In the genomic region with DNA sequence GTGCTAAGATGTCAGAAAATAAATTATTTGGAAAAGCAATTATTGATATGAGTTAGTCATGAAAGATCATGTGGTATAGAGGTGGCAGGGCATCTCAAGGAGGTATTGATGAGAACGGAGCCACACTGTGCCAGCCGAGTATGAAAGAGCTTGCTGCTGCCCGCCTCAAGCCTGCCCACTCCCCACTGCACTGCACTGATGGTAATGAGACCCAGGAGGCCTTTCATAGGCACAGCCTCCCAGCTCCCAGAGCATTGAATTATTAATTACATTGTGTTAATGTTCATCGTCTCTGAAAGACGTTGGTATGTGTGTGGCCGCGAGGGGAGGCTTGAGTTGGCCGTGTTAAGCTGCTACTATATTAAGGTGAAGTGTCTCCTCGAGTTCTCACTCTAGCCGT, we compare ENCODE assay signal across 12 mouse cellular contexts. TPM values are rescaled to one million over a fixed set of nuclear protein-coding genes. Genes with fewer than 3 reads are reported as not detected.
DNase-seq lines count a peak whose midpoint lies in the region; ATAC-seq and TF ChIP-seq lines count a peak whose summit lies in the region.
"Had no signal": no experiment of that assay in that cellular context is flagged by ENCODE, and none has a peak within 500 bp of the region (broad histone marks: within the 10 kb centered on the region; RNA-seq: fewer than 3 reads in every experiment).

No protein-coding gene starts in this region.

- 0 out of 2 replicates have a peak, but pooled peaks have one; percentile 3 for ATAC-seq in frontal cortex, adult (ENCODE audit: low TSS enrichment)
- peak; percentile 72 for ATAC-seq in hindbrain, embryonic 12.5 days (ENCODE audit: low FRiP score)
- peak; percentile 82 for ATAC-seq in midbrain, postnatal 0 days (ENCODE audit: low FRiP score)

- no peak overlapping the region for H3K4me3 ChIP-seq in hindbrain, embryonic 12.5 days
- no peak overlapping the region for H3K4me3 ChIP-seq in midbrain, postnatal 0 days (ENCODE audit: low read depth, low read length)
- H3K4me3 ChIP-seq: heart, embryonic 15.5 days had no signal

- H3K9ac ChIP-seq in hindbrain, embryonic 12.5 days, result no peak overlapping the region
- H3K9ac ChIP-seq in midbrain, postnatal 0 days (replicated peaks; ENCODE audit: low read length, poor library complexity, severe bottlenecking), result 0 out of 2 replicates have a peak overlapping the region, but pooled peaks have one; percentile 26
- H3K9ac ChIP-seq: heart, embryonic 15.5 days; lung, embryonic 14.5 days had no signal

- peaks cover 34% of the 10 kb centered on the region for H3K4me1 ChIP-seq in hindbrain, embryonic 12.5 days
- peaks cover 12% of the 10 kb centered on the region for H3K4me1 ChIP-seq in midbrain, postnatal 0 days (ENCODE audit: insufficient read depth, low read length)

- no peak for TF ChIP-seq POLR2A in brain, embryonic 14.5 days (IDR thresholded peaks at IDR 0.05; ENCODE audit: borderline replicate concordance, extremely low read depth, insufficient read depth, insufficient read length, poor library complexity, severe bottlenecking)

- no peaks in the 10 kb centered on the region for H3K9me3 ChIP-seq in hindbrain, embryonic 12.5 days (replicated peaks)
- H3K9me3 ChIP-seq in midbrain, postnatal 0 days (ENCODE audit: low read length), result no peaks in the 10 kb centered on the region
- H3K9me3 ChIP-seq: heart, embryonic 15.5 days had no signal

- 53% methylated on average over 10 of the region's 10 CpGs for WGBS in hindbrain, embryonic 12.5 days
- 28% methylated on average over 10 of the region's 10 CpGs for WGBS in midbrain, postnatal 0 days

- peak overlapping the region; percentile 73 for H3K27ac ChIP-seq in hindbrain, embryonic 12.5 days
- peak overlapping the region; percentile 57 for H3K27ac ChIP-seq in midbrain, postnatal 0 days (ENCODE audit: low read depth, low read length)
- H3K27ac ChIP-seq: heart, embryonic 15.5 days had no signal

- H3K4me2 ChIP-seq in hindbrain, embryonic 12.5 days (replicated peaks), result no peak overlapping the region
- H3K4me2 ChIP-seq in midbrain, postnatal 0 days (ENCODE audit: low read depth, low read length, poor library complexity, severe bottlenecking), result no peak overlapping the region
- H3K4me2 ChIP-seq: heart, embryonic 15.5 days; lung, embryonic 14.5 days had no signal

- DNase-seq in frontal cortex, postnatal 14 days (ENCODE audit: low spot score in 2 of 2), result no peak
- DNase-seq in brain, embryonic 14.5 days (ENCODE audit: low read depth), result peak; percentile 71
- peak; percentile 58 for DNase-seq in midbrain, postnatal 0 days (ENCODE audit: low spot score)
- DNase-seq in cerebellum, adult 9-10 months, result no peak
- no peak for DNase-seq in thymus, postnatal 0 days (ENCODE audit: low spot score)
- no peak for DNase-seq in adrenal gland, adult (ENCODE audit: inconsistent age in 2 of 2, low spot score in 1 of 2)
- DNase-seq: gastrocnemius, postnatal 10 days; kidney, adult 18-20 months had no signal

- no peaks in the 10 kb centered on the region for H3K36me3 ChIP-seq in hindbrain, embryonic 12.5 days
- no peaks in the 10 kb centered on the region for H3K36me3 ChIP-seq in midbrain, postnatal 0 days (ENCODE audit: insufficient read depth, low read length)
- H3K36me3 ChIP-seq: heart, embryonic 15.5 days had no signal

- no peak for TF ChIP-seq CTCF in brain, embryonic 14.5 days (IDR thresholded peaks at IDR 0.05; ENCODE audit: borderline replicate concordance, extremely low read depth, insufficient read depth, insufficient read length)
- TF ChIP-seq CTCF in midbrain, postnatal 0 days (IDR thresholded peaks at IDR 0.05), result no peak

- no peaks in the 10 kb centered on the region for H3K27me3 ChIP-seq in hindbrain, embryonic 12.5 days
- no peaks in the 10 kb centered on the region; the same call in 1 of the 2 replicates for H3K27me3 ChIP-seq in midbrain, postnatal 0 days (ENCODE audit: insufficient read depth, low read length)
- H3K27me3 ChIP-seq: heart, embryonic 15.5 days had no signal

RNA-seq across cellular contexts. Expression of a gene that starts 33.6 kb away (rescaled TPM):
- polyA plus RNA-seq in brain, embryonic 14.5 days (2012; rRNA removed), result 23.4 and 28.4 TPM in 2 replicates
- 3.6 and 4.6 TPM in 2 replicates for polyA plus RNA-seq in hindbrain, embryonic 12.5 days (2016; fragmentation: Nextera tagmentation; extraction: Ambion mirVana)
- 45.0 and 61.2 TPM in 2 replicates for total RNA-seq in midbrain, postnatal 0 days (2014; rRNA removed)
- polyA plus RNA-seq in midbrain, postnatal 0 days (2015; fragmentation: Nextera tagmentation; extraction: Ambion mirVana), result 5.8 and 5.9 TPM in 2 replicates
- polyA plus RNA-seq in thymus, postnatal 0 days (2015; fragmentation: Nextera tagmentation; extraction: Ambion mirVana), result 0.08 and 0.16 TPM in 2 replicates

Comparison
In these comparisons a context has a peak if more than half of its experiments do, and no peak if none do; other contexts are left out.
1. ATAC-seq: peak in every context shown above with its lines; median percentile 82 in midbrain, postnatal 0 days; 72 in hindbrain, embryonic 12.5 days; 3 in frontal cortex, adult.
2. DNase-seq: peak in brain, embryonic 14.5 days (single experiment) and midbrain, postnatal 0 days (single experiment); none in frontal cortex, postnatal 14 days (0 of 2), cerebellum, adult 9-10 months (single experiment), thymus, postnatal 0 days (single experiment) and adrenal gland, adult (0 of 2).